9 mouse cellular contexts compared by ENCODE assay signal in the genomic region with DNA sequence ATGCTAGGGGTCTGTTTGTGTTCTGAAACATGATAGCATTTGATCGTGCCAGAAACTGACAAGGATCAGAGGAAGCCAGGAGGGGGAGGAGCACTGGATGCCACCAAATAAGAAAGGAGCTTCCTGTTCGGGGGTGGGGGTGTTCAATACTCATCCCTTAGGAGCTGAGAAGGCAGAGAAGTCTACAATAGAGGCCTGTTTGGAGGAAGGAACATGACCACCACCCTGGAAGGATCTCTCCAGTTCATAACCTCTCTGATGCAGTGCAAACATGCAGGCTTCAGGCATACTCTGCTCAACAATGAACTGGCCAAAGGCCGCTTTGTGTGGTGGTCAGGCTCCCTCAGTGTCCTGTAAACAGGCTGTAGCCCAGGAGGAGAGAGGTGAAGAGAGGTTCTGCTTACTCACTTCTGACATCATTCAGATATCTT.
A peak's percentile ranks its signal among the peaks of the same experiment; 100 is the strongest.
DNase-seq lines count a peak whose midpoint lies in the region; ATAC-seq and TF ChIP-seq lines count a peak whose summit lies in the region.
"Had no signal": no experiment of that assay in that cellular context is flagged by ENCODE, and none has a peak within 500 bp of the region (broad histone marks: within the 10 kb centered on the region; RNA-seq: fewer than 3 reads in every experiment).

No protein-coding gene starts in this region.

- peak overlapping the region; percentile 8; the same call in 1 of the 2 replicates for H3K4me2 ChIP-seq in forebrain, postnatal 0 days (ENCODE audit: low read depth)
- no peak overlapping the region; the same call in 1 of the 2 replicates for H3K4me2 ChIP-seq in forebrain, embryonic 11.5 days (ENCODE audit: low read depth, low read length, severe bottlenecking)
- H3K4me2 ChIP-seq in midbrain, embryonic 13.5 days (replicated peaks), result no peak overlapping the region
- peak overlapping the region; percentile 32; the same call in 1 of the 2 replicates for H3K4me2 ChIP-seq in limb, embryonic 13.5 days (replicated peaks)
- peak overlapping the region; percentile 33; the same call in 1 of the 2 replicates for H3K4me2 ChIP-seq in stomach, embryonic 16.5 days (ENCODE audit: low read depth, low read length)

- TF ChIP-seq CTCF in forebrain, postnatal 0 days (IDR thresholded peaks at IDR 0.05; ENCODE audit: low read depth), result no peak

- WGBS in forebrain, postnatal 0 days, result 35% methylated on average over 3 of the region's 3 CpGs
- WGBS in forebrain, embryonic 11.5 days, result 35% methylated on average over 3 of the region's 3 CpGs
- 35% methylated on average over 3 of the region's 3 CpGs for WGBS in midbrain, embryonic 10.5 days
- 32% methylated on average over 3 of the region's 3 CpGs for WGBS in midbrain, embryonic 13.5 days
- 34% methylated on average over 3 of the region's 3 CpGs for WGBS in limb, embryonic 13.5 days
- whole genome bisulfite sequencing in stomach, embryonic 16.5 days, result 20% methylated on average over 3 of the region's 3 CpGs

- H3K36me3 ChIP-seq in forebrain, postnatal 0 days (ENCODE audit: insufficient read depth), result no peaks in the 10 kb centered on the region
- no peaks in the 10 kb centered on the region for H3K36me3 ChIP-seq in forebrain, embryonic 11.5 days (ENCODE audit: control insufficient read depth, insufficient read depth, low read length)
- no peaks in the 10 kb centered on the region for H3K36me3 ChIP-seq in midbrain, embryonic 10.5 days
- no peaks in the 10 kb centered on the region for H3K36me3 ChIP-seq in midbrain, embryonic 13.5 days
- H3K36me3 ChIP-seq in limb, embryonic 13.5 days, result no peaks in the 10 kb centered on the region
- no peaks in the 10 kb centered on the region for H3K36me3 ChIP-seq in stomach, embryonic 16.5 days (ENCODE audit: control insufficient read depth, insufficient read depth, low read length)

- H3K9me3 ChIP-seq in forebrain, postnatal 0 days (ENCODE audit: low read length), result no peaks in the 10 kb centered on the region
- H3K9me3 ChIP-seq in forebrain, embryonic 11.5 days (ENCODE audit: control insufficient read depth, low read length), result no peaks in the 10 kb centered on the region
- no peaks in the 10 kb centered on the region for H3K9me3 ChIP-seq in midbrain, embryonic 10.5 days (replicated peaks)
- H3K9me3 ChIP-seq in midbrain, embryonic 13.5 days, result no peaks in the 10 kb centered on the region
- no peaks in the 10 kb centered on the region for H3K9me3 ChIP-seq in limb, embryonic 13.5 days
- no peaks in the 10 kb centered on the region for H3K9me3 ChIP-seq in stomach, embryonic 16.5 days (replicated peaks; ENCODE audit: control insufficient read depth, low read length)

- no peak overlapping the region for H3K27ac ChIP-seq in forebrain, postnatal 0 days (ENCODE audit: low read depth, low read length)
- H3K27ac ChIP-seq in forebrain, embryonic 11.5 days (ENCODE audit: low read depth, low read length), result no peak overlapping the region
- H3K27ac ChIP-seq in midbrain, embryonic 10.5 days (replicated peaks), result peak overlapping the region; percentile 10; the same call in 1 of the 2 replicates
- no peak overlapping the region for H3K27ac ChIP-seq in midbrain, embryonic 13.5 days
- no peak overlapping the region for H3K27ac ChIP-seq in limb, embryonic 13.5 days
- H3K27ac ChIP-seq in stomach, embryonic 16.5 days (ENCODE audit: low read length), result no peak overlapping the region

- ATAC-seq in forebrain, postnatal 0 days, result no peak
- no peak for ATAC-seq in forebrain, embryonic 11.5 days (replicated peaks; ENCODE audit: low FRiP score)
- no peak for ATAC-seq in midbrain, embryonic 13.5 days
- no peak for ATAC-seq in limb, embryonic 13.5 days (ENCODE audit: low FRiP score, low read depth)
- ATAC-seq in stomach, embryonic 16.5 days (ENCODE audit: insufficient read depth, low FRiP score), result no peak

- H3K27me3 ChIP-seq in forebrain, postnatal 0 days (ENCODE audit: insufficient read depth, low read length), result no peaks in the 10 kb centered on the region
- H3K27me3 ChIP-seq in forebrain, embryonic 11.5 days (ENCODE audit: control insufficient read depth, insufficient read depth, low read length), result no peaks in the 10 kb centered on the region
- H3K27me3 ChIP-seq in midbrain, embryonic 10.5 days (ENCODE audit: low read depth, poor library complexity, severe bottlenecking), result no peaks in the 10 kb centered on the region
- H3K27me3 ChIP-seq in midbrain, embryonic 13.5 days, result no peaks in the 10 kb centered on the region
- H3K27me3 ChIP-seq in limb, embryonic 13.5 days, result no peaks in the 10 kb centered on the region
- H3K27me3 ChIP-seq in stomach, embryonic 16.5 days (ENCODE audit: control insufficient read depth, insufficient read depth, low read length), result no peaks in the 10 kb centered on the region

- H3K4me1 ChIP-seq in forebrain, postnatal 0 days (ENCODE audit: insufficient read depth), result 0 out of 2 replicates have a peak, but pooled peaks cover 3% of the 10 kb centered on the region
- no peaks in the 10 kb centered on the region for H3K4me1 ChIP-seq in forebrain, embryonic 11.5 days (replicated peaks; ENCODE audit: control insufficient read depth, insufficient read depth, low read length)
- H3K4me1 ChIP-seq in midbrain, embryonic 10.5 days, result peaks cover 11% of the 10 kb centered on the region
- H3K4me1 ChIP-seq in midbrain, embryonic 13.5 days (replicated peaks), result peaks cover 9% of the 10 kb centered on the region
- peaks cover 14% of the 10 kb centered on the region for H3K4me1 ChIP-seq in limb, embryonic 13.5 days
- H3K4me1 ChIP-seq in stomach, embryonic 16.5 days (ENCODE audit: control insufficient read depth, insufficient read depth, low read length), result 0 out of 2 replicates have a peak, but pooled peaks cover 4% of the 10 kb centered on the region

- DNase-seq in forebrain, postnatal 0 days, result no peak
- no peak for DNase-seq in forebrain, embryonic 11.5 days (ENCODE audit: low spot score)
- peak; percentile 13 for DNase-seq in midbrain, embryonic 10.5 days (ENCODE audit: low spot score)
- no peak for DNase-seq in urinary bladder, adult 2 months (ENCODE audit: low spot score)
- no peak for DNase-seq in right cerebral cortex, postnatal 36 days (ENCODE audit: low spot score in 2 of 2)
- DNase-seq: cerebellum, postnatal 14 days had no signal

- no peak overlapping the region for H3K9ac ChIP-seq in forebrain, postnatal 0 days
- H3K9ac ChIP-seq in forebrain, embryonic 11.5 days (ENCODE audit: low read length), result no peak overlapping the region
- H3K9ac ChIP-seq in midbrain, embryonic 13.5 days (replicated peaks), result no peak overlapping the region
- no peak overlapping the region for H3K9ac ChIP-seq in limb, embryonic 13.5 days
- H3K9ac ChIP-seq in stomach, embryonic 16.5 days (ENCODE audit: low read length), result no peak overlapping the region

- no peak overlapping the region for H3K4me3 ChIP-seq in forebrain, postnatal 0 days (ENCODE audit: low read depth, low read length)
- no peak overlapping the region for H3K4me3 ChIP-seq in forebrain, embryonic 11.5 days (ENCODE audit: low read depth, low read length)
- H3K4me3 ChIP-seq in midbrain, embryonic 10.5 days, result no peak overlapping the region
- no peak overlapping the region for H3K4me3 ChIP-seq in midbrain, embryonic 13.5 days (replicated peaks)
- H3K4me3 ChIP-seq in limb, embryonic 13.5 days, result no peak overlapping the region
- no peak overlapping the region for H3K4me3 ChIP-seq in stomach, embryonic 16.5 days (replicated peaks; ENCODE audit: low read length)

Comparison
In these comparisons a context has a peak if more than half of its experiments do, and no peak if none do; other contexts are left out.
1. H3K4me2 ChIP-seq: peak in forebrain, postnatal 0 days (single experiment), limb, embryonic 13.5 days (single experiment) and stomach, embryonic 16.5 days (single experiment); none in forebrain, embryonic 11.5 days (single experiment) and midbrain, embryonic 13.5 days (single experiment).